Mouse (Mus musculus) frontal cortex, postnatal 14 days (tissue): ENCODE measurements around the gene Cdc45.

Source experiments
- DNase-seq, 2 experiments: peaks; one replicate each; pipeline ENCODE4 v3.0.0; 2022; ENCODE audit warnings: low spot score in 2 of 2

The Cdc45 gene

GRCm38 (mm10) chr16:18730640-18731039, 81.1 kb downstream of the Cdc45 start:
- DNase-seq: no peak
